Mouse (Mus musculus) stomach, postnatal 0 days (tissue): ENCODE data around the gene Kifc3. TPM values are rescaled to one million over a fixed set of nuclear protein-coding genes. Genes with fewer than 3 reads are reported as not detected.

Source experiments
- ATAC-seq: fragments of 200-750 bp; cut with Nextera tagmentation; 2 replicates; pipeline ENCODE4 v1.8.0; 2017; ENCODE audit not compliant: low FRiP score, low TSS enrichment
- DNase-seq: peaks from one replicate; pipeline ENCODE4 v3.0.0-alpha.2; 2016; ENCODE audit warnings: low spot score
- H3K27ac ChIP-seq: fragments of 300-500 bp; sonication (generic); replicated peaks from 2 replicates; pipeline ENCODE4 v1.5.1; 2014; ENCODE audit warnings: mild to moderate bottlenecking, control low read depth
- H3K27me3 ChIP-seq: fragments of 300-500 bp; sonication (generic); 2 replicates; pipeline ENCODE4 v1.6.1; 2014; ENCODE audit warnings: low read length; ENCODE audit not compliant: control insufficient read depth, insufficient read depth
- H3K36me3 ChIP-seq: fragments of 300-500 bp; sonication (generic); 2 replicates; pipeline ENCODE4 v1.6.1; 2014; ENCODE audit warnings: low read length, mixed read lengths; ENCODE audit not compliant: control insufficient read depth, insufficient read depth
- H3K4me1 ChIP-seq: fragments of 300-500 bp; sonication (generic); replicated peaks from 2 replicates; pipeline ENCODE4 v1.6.1; 2014; ENCODE audit warnings: antibody characterized with exemption; ENCODE audit not compliant: control insufficient read depth, insufficient read depth
- H3K4me2 ChIP-seq: fragments of 300-500 bp; sonication (generic); replicated peaks from 2 replicates; pipeline ENCODE4 v1.6.1; 2014; ENCODE audit warnings: low read depth, mild to moderate bottlenecking, control low read depth, moderate library complexity
- H3K4me3 ChIP-seq: fragments of 300-500 bp; sonication (generic); 2 replicates; pipeline ENCODE4 v1.5.1; 2014; ENCODE audit warnings: low read depth, low read length, control low read depth
- H3K9ac ChIP-seq: fragments of 300-500 bp; sonication (generic); 2 replicates; pipeline ENCODE4 v1.6.1; 2014; ENCODE audit warnings: mild to moderate bottlenecking, low read length, control low read depth, mixed read lengths
- H3K9me3 ChIP-seq: fragments of 300-500 bp; sonication (generic); 2 replicates; pipeline ENCODE4 v1.6.1; 2016; ENCODE audit warnings: low read length; ENCODE audit not compliant: control insufficient read depth
- CTCF ChIP-seq: IDR thresholded peaks from 2 replicates; pipeline ENCODE4 v1.5.1; 2016; ENCODE audit warnings: antibody characterized with exemption, low read depth, mild to moderate bottlenecking, moderate library complexity
- EP300 ChIP-seq: optimal IDR thresholded peaks from 2 replicates; pipeline ENCODE3; 2016; ENCODE audit warnings: antibody characterized with exemption
- WGBS: fragments of 180-500 bp; shearing (Covaris S2); extraction: QIAGEN DNeasy Blood & Tissue Kit; methylation state at CpG from one replicate; pipeline ENCODE4 v1.1.7; 2014; 5-methylcytosine and 5-hydroxymethylcytosine counted together
- polyA plus RNA-seq: library from polyadenylated mRNA; unstranded; fragments of >200 nt; fragmentation: Nextera tagmentation; extraction: Ambion mirVana; gene quantifications from 2 replicates; pipeline ENCODE4 v1.2.1, GENCODE M21; 2015

Gene Kifc3
- polyA plus RNA-seq, 1 experiment from 2014 or later = 14.2 TPM

DNA sequence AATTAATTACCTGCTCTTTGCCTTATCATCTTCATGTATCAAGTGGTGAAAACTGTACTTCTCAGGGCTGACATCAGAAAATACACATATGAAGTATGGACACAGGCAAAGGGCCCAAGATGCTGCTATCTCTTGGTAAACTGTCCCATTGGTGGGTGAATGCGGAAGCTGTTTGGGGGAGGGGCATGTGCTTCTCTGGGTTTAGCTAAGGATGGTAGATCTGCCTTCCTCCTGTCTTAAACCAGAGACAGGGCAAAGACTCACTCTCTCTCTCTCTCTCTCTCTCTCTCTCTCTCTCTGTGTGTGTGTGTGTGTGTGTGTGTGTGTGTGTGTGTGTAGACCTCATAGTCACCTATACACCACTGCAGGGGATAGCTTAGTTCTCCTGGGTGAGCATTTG, 61.6 kb downstream of the Kifc3 start:
- TF ChIP-seq CTCF = no peak
- TF ChIP-seq EP300 = no peak
- no peak overlapping the region for H3K9ac ChIP-seq
- H3K36me3 ChIP-seq = no peaks in the 10 kb centered on the region
- peak overlapping the region; percentile 98; the same call in 1 of the 2 replicates for H3K4me2 ChIP-seq
- H3K4me1 ChIP-seq = peaks cover 14% of the 10 kb centered on the region
- 63% methylated on average over 1 of the region's 1 CpGs for WGBS
- DNase-seq = no peak
- no peak overlapping the region; the same call in 1 of the 2 replicates for H3K27ac ChIP-seq
- no peak overlapping the region for H3K4me3 ChIP-seq
- peaks cover 2% of the 10 kb centered on the region; the same call in 1 of the 2 replicates for H3K27me3 ChIP-seq
- ATAC-seq = no peak
- no peaks in the 10 kb centered on the region for H3K9me3 ChIP-seq

DNA sequence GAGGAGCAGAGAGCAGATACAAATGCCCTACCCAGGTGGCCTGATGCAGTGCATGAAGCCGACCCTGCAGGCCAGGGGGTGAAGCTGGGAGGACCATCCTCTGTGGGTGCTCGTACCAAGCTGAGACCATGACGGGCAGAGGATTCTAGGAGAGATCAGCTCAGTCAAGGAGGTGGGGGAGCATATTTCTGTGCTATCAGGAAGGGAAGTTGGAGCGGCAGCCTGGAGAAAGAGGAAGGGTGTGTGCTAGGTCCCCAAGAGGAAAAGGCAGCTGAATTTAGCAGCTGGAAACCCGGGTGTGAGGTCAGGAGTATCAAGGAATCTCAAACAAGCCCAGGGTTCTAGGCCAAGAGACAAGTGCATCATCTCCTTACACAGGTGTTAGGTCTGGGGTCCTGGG, 62.1 kb downstream of the Kifc3 start:
- TF ChIP-seq EP300 (no peak), CTCF (no peak)
- no peak overlapping the region for H3K4me3 ChIP-seq
- no peak for DNase-seq
- H3K4me1 ChIP-seq = peaks cover 14% of the 10 kb centered on the region
- no peak for ATAC-seq
- 56% methylated on average over 5 of the region's 5 CpGs for WGBS
- H3K9me3 ChIP-seq = no peaks in the 10 kb centered on the region
- H3K9ac ChIP-seq = no peak overlapping the region
- peaks cover 2% of the 10 kb centered on the region; the same call in 1 of the 2 replicates for H3K27me3 ChIP-seq
- H3K36me3 ChIP-seq = no peaks in the 10 kb centered on the region
- 0 out of 2 replicates have a peak overlapping the region, but pooled peaks have one; percentile 8 for H3K27ac ChIP-seq
- H3K4me2 ChIP-seq = peak overlapping the region; percentile 1; the same call in 1 of the 2 replicates

GRCm38 (mm10) chr8:95139051-95139365, 63.6 kb downstream of the Kifc3 start:
- no peak overlapping the region for H3K4me3 ChIP-seq
- H3K27ac ChIP-seq = no peak overlapping the region
- H3K9me3 ChIP-seq = no peaks in the 10 kb centered on the region
- WGBS = 33% methylated on average over 1 of the region's 1 CpGs
- H3K4me2 ChIP-seq = no peak overlapping the region
- no peak for DNase-seq
- H3K36me3 ChIP-seq = no peaks in the 10 kb centered on the region; the same call in 1 of the 2 replicates
- no peak for ATAC-seq
- no peak overlapping the region for H3K9ac ChIP-seq
- TF ChIP-seq EP300 (no peak), CTCF (no peak)
- peaks cover 14% of the 10 kb centered on the region for H3K4me1 ChIP-seq
- peaks cover 2% of the 10 kb centered on the region; the same call in 1 of the 2 replicates for H3K27me3 ChIP-seq

DNA sequence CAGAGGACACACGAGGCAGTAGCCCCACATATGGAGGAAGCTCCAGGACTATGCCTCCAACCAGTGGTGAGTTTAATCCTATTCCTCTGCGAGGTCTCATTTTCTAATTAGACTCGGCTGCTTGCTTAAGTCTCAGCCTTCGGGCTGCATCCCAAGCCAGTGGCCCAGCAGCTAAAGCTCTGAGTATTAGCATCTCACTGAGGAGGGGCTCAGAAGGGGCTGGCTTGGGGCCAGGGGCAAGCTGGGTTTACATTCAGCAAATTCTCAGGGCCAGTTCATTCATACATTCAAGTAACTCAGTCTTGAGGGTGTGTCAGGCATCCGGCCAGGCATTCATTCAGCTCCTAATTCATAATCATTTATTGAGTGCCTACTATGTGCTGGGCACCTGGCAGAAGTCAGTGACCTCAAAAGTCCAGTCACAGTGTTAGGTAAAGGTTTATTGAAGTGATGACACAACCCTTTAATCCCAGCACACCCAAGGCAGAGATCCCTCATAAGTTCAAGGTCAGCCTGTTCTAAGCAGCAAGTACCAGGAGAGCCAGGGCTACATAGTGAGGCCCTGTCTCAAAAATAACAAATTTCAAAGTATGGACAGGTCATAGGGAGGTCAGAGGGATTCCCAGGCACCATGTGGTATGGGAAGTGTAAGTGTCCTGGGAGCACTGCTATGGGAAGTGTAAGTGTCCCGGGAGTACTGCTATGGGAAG, 64.1 kb downstream of the Kifc3 start:
- H3K27ac ChIP-seq = peak overlapping the region; percentile 45
- H3K4me3 ChIP-seq = peak overlapping the region; percentile 26
- peak overlapping the region; percentile 56 for H3K4me2 ChIP-seq
- DNase-seq = peak; percentile 41
- no peak for TF ChIP-seq EP300
- no peak for TF ChIP-seq CTCF
- ATAC-seq = no peak
- 21% methylated on average over 6 of the region's 6 CpGs for WGBS
- no peaks in the 10 kb centered on the region for H3K9me3 ChIP-seq
- peaks cover 14% of the 10 kb centered on the region for H3K4me1 ChIP-seq
- peaks cover 2% of the 10 kb centered on the region; the same call in 1 of the 2 replicates for H3K27me3 ChIP-seq
- H3K36me3 ChIP-seq = no peaks in the 10 kb centered on the region; the same call in 1 of the 2 replicates
- H3K9ac ChIP-seq = peak overlapping the region; percentile 35; the same call in 1 of the 2 replicates

GRCm38 (mm10) chr8:95137641-95138098, 64.9 kb downstream of the Kifc3 start:
- ATAC-seq (peak; percentile 72), DNase-seq (peak; percentile 78)
- H3K4me3 ChIP-seq = peak overlapping the region; percentile 26
- H3K4me1 ChIP-seq = peaks cover 10% of the 10 kb centered on the region
- H3K27ac ChIP-seq = peak overlapping the region; percentile 45
- peak overlapping the region; percentile 35; the same call in 1 of the 2 replicates for H3K9ac ChIP-seq
- H3K4me2 ChIP-seq = peak overlapping the region; percentile 56
- TF ChIP-seq CTCF (no peak), EP300 (no peak)
- peaks cover 2% of the 10 kb centered on the region; the same call in 1 of the 2 replicates for H3K27me3 ChIP-seq
- WGBS = 7% methylated on average over 28 of the region's 28 CpGs
- no peaks in the 10 kb centered on the region; the same call in 1 of the 2 replicates for H3K36me3 ChIP-seq
- H3K9me3 ChIP-seq = no peaks in the 10 kb centered on the region

DNA sequence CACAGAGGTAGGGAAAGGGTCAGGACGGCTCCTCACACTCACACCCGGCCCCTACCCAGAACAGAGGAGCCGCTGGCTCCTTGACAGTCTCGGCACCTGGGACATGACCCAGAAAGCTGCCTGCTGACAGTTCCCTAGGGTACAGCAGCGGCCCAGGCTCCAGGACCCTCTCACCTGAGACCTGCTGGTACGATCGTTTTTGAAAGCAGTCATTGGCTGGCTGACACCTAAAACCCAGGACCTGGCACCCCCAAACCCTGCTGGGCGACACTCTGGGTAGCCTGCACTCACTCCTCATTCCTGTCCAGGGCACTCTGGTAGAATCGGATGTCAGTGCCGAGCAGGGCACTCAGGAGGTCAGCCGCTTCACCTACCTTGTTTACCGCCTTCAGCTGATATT, 65.4 kb downstream of the Kifc3 start:
- H3K4me3 ChIP-seq = peak overlapping the region; percentile 26; the same call in 1 of the 2 replicates
- TF ChIP-seq CTCF = no peak
- TF ChIP-seq EP300 = no peak
- H3K9ac ChIP-seq = peak overlapping the region; percentile 24; the same call in 1 of the 2 replicates
- ATAC-seq (peak; percentile 8; the same call in 1 of the 2 replicates), DNase-seq (no peak)
- H3K4me2 ChIP-seq = peak overlapping the region; percentile 56
- H3K36me3 ChIP-seq = no peaks in the 10 kb centered on the region; the same call in 1 of the 2 replicates
- 49% methylated on average over 12 of the region's 12 CpGs for WGBS
- H3K9me3 ChIP-seq = no peaks in the 10 kb centered on the region
- peak overlapping the region; percentile 30 for H3K27ac ChIP-seq
- H3K27me3 ChIP-seq = peaks cover 2% of the 10 kb centered on the region; the same call in 1 of the 2 replicates
- H3K4me1 ChIP-seq = peaks cover 8% of the 10 kb centered on the region; the same call in 1 of the 2 replicates
